In the genomic region with DNA sequence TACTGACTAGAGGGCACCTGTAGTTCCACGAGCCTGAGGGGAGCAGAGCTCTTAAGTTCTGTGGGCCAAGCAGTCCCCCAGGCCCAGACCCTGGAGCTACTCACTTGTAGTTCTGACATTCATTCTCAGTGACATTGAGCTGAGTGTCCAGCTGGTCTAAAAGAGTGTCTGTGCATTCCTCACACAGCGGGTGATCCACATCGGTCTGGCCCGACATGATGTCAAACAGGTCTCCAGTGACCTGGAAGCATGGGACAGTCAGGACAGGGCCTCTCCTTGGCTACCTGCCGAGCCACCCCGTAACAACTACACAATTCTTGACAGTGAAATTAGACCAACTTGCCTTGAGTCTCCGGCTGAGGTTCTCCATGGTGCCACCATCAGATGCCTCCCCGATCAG, we compare ENCODE assay signal across 26 mouse cellular contexts. TPM values are rescaled to one million over a fixed set of nuclear protein-coding genes. Genes with fewer than 3 reads are reported as not detected.
"Had no signal": no experiment of that assay in that cellular context is flagged by ENCODE, and none has a peak within 500 bp of the region (broad histone marks: within the 10 kb centered on the region; RNA-seq: fewer than 3 reads in every experiment).

No protein-coding gene starts in this region.

- H3K4me1 ChIP-seq: heart, embryonic 10.5 days had no signal

- H3K27me3 ChIP-seq: heart, embryonic 12.5 days; hindbrain, embryonic 13.5 days; hindbrain, embryonic 15.5 days; kidney, embryonic 15.5 days; limb, embryonic 13.5 days; limb, embryonic 15.5 days; liver, embryonic 12.5 days had no signal

- H3K9ac ChIP-seq: heart, embryonic 12.5 days; hindbrain, embryonic 13.5 days; hindbrain, embryonic 15.5 days; kidney, embryonic 15.5 days; limb, embryonic 13.5 days; limb, embryonic 15.5 days; liver, embryonic 12.5 days had no signal

- ATAC-seq: hindbrain, postnatal 0 days; intestine, embryonic 16.5 days; liver, embryonic 12.5 days had no signal

- H3K9me3 ChIP-seq: heart, embryonic 10.5 days; heart, embryonic 12.5 days; hindbrain, embryonic 13.5 days; hindbrain, embryonic 15.5 days; kidney, embryonic 15.5 days; limb, embryonic 13.5 days; limb, embryonic 15.5 days; liver, embryonic 12.5 days had no signal

- DNase-seq: gastrocnemius, adult 2 months; gastrocnemius, postnatal 10 days; gastrocnemius, postnatal 25 days; heart, adult 2 months; heart, postnatal 10 days; heart, postnatal 36 days; kidney, adult 11 months; kidney, adult 2 months; kidney, adult 9 months; kidney, postnatal 14 days; kidney, postnatal 36 days; layer of hippocampus, adult 9-11 months; layer of hippocampus, postnatal 36 days; left cerebral cortex, postnatal 4 days had no signal

- H3K27ac ChIP-seq: gastrocnemius, adult 2 months; heart, adult 2 months; heart, embryonic 10.5 days; hindbrain, embryonic 13.5 days; hindbrain, embryonic 15.5 days; hindbrain, postnatal 0 days; kidney, embryonic 15.5 days; kidney, postnatal 0 days; limb, embryonic 13.5 days; limb, embryonic 15.5 days; liver, embryonic 12.5 days had no signal

- H3K4me3 ChIP-seq: gastrocnemius, adult 2 months; heart, adult 2 months; heart, embryonic 10.5 days; heart, embryonic 12.5 days; hindbrain, embryonic 13.5 days; hindbrain, embryonic 15.5 days; kidney, embryonic 15.5 days; limb, embryonic 13.5 days; limb, embryonic 15.5 days; liver, embryonic 12.5 days had no signal

- H3K4me2 ChIP-seq: heart, embryonic 12.5 days; hindbrain, embryonic 13.5 days; hindbrain, embryonic 15.5 days; kidney, embryonic 15.5 days; limb, embryonic 13.5 days; limb, embryonic 15.5 days; liver, embryonic 12.5 days had no signal

RNA-seq across cellular contexts. Expression of a gene that starts 16.4 kb away (rescaled TPM):
- total RNA-seq: liver, adult 2 months had no signal
- polyA plus RNA-seq: liver, adult 2 months had no signal
